Mouse (Mus musculus) MEL (cell line): ENCODE results near the gene Kcnk1. TPM values are rescaled to one million over a fixed set of nuclear protein-coding genes. Genes with fewer than 3 reads are reported as not detected.
A peak's percentile ranks its signal among the peaks of the same experiment; 100 is the strongest.

ENCODE experiments used
- DNase-seq: peaks from one replicate; pipeline ENCODE4 v3.0.0; 2011; ENCODE audit warnings: low read depth, low spot score
- H3K27ac ChIP-seq: 2 replicates; pipeline ENCODE4 v1.5.1; 2012; ENCODE audit warnings: low read depth, mild to moderate bottlenecking, control low read depth, low read length, moderate library complexity; ENCODE audit not compliant: control insufficient read depth
- H3K27me3 ChIP-seq, 2 experiments: fragments of 150-350 bp in 1 of 2; sonication (generic) in 1 of 2; 2 replicates each; pipeline ENCODE4 v1.6.1; 2012; ENCODE audit warnings: low read length in 2 of 2, mild to moderate bottlenecking in 2 of 2, improper control_type of control experiment in 1 of 2, moderate library complexity in 1 of 2; ENCODE audit not compliant: insufficient read depth in 2 of 2, control insufficient read depth in 1 of 2
- H3K36me3 ChIP-seq, 2 experiments: 2 replicates each; pipeline ENCODE4 v1.6.1; 2012 to 2014; ENCODE audit warnings: low read length in 2 of 2, improper control_type of control experiment in 1 of 2, inconsistent platforms in 1 of 2, mild to moderate bottlenecking in 1 of 2; ENCODE audit not compliant: insufficient read depth in 2 of 2, control insufficient read depth in 1 of 2
- H3K4me1 ChIP-seq, 2 experiments: fragments of 150-350 bp in 1 of 2; sonication (generic) in 1 of 2; 2 replicates each; pipeline ENCODE4 v1.6.1; 2012; ENCODE audit warnings: low read length in 2 of 2, improper control_type of control experiment in 1 of 2, mild to moderate bottlenecking in 1 of 2; ENCODE audit not compliant: insufficient read depth in 2 of 2, control insufficient read depth in 1 of 2
- H3K4me3 ChIP-seq, 2 experiments: fragments of 150-350 bp in 1 of 2; sonication (generic) in 1 of 2; 2 replicates each; pipeline ENCODE4 v1.5.1; 2012; ENCODE audit warnings: low read depth in 2 of 2, low read length in 2 of 2, mild to moderate bottlenecking in 2 of 2, moderate library complexity in 2 of 2, control low read depth in 1 of 2, improper control_type of control experiment in 1 of 2; ENCODE audit not compliant: control insufficient read depth in 1 of 2, insufficient read depth in 1 of 2
- H3K79me2 ChIP-seq: 2 replicates; pipeline ENCODE4 v1.6.1; 2012; ENCODE audit warnings: mild to moderate bottlenecking, low read length, moderate library complexity; ENCODE audit not compliant: control insufficient read depth, poor library complexity, insufficient read depth
- H3K9ac ChIP-seq: 2 replicates; pipeline ENCODE4 v1.6.1; 2012; ENCODE audit warnings: low read depth, mild to moderate bottlenecking, control low read depth, low read length, moderate library complexity; ENCODE audit not compliant: control insufficient read depth, poor library complexity, severe bottlenecking
- H3K9me3 ChIP-seq: fragments of 150-350 bp; sonication (generic); replicated peaks from 2 replicates; pipeline ENCODE4 v1.6.1; 2012; ENCODE audit warnings: mild to moderate bottlenecking, low read length, improper control_type of control experiment, moderate library complexity; ENCODE audit not compliant: insufficient read depth
- CTCF ChIP-seq, 3 experiments: IDR thresholded peaks in 2 of 3; conservative IDR thresholded peaks in 1 of 3; 2 replicates each; pipeline ENCODE4 v1.5.1; 2011 to 2012; ENCODE audit warnings: low read length in 3 of 3, low read depth in 2 of 3, mild to moderate bottlenecking in 2 of 3, improper control_type of control experiment in 1 of 3, inconsistent platforms in 1 of 3, mixed read lengths in 1 of 3, moderate library complexity in 1 of 3; ENCODE audit not compliant: control insufficient read depth in 1 of 3, insufficient read depth in 1 of 3, poor library complexity in 1 of 3, severe bottlenecking in 1 of 3
- ELF1 ChIP-seq: IDR thresholded peaks from 2 replicates; pipeline ENCODE4 v1.6.1; 2014; ENCODE audit warnings: low read depth, mild to moderate bottlenecking, inconsistent platforms, low read length, improper control_type of control experiment, moderate library complexity
- GATA1 ChIP-seq: IDR thresholded peaks from 2 replicates; pipeline ENCODE4 v1.6.1; 2011; ENCODE audit warnings: low read depth, low read length, improper control_type of control experiment
- MAX ChIP-seq: IDR thresholded peaks from 2 replicates; pipeline ENCODE4 v1.6.1; 2011; ENCODE audit warnings: low read length, improper control_type of control experiment
- NRF1 ChIP-seq: IDR thresholded peaks from 2 replicates; pipeline ENCODE4 v1.6.1; 2014; ENCODE audit warnings: low read depth, mild to moderate bottlenecking, inconsistent platforms, low read length, improper control_type of control experiment, moderate library complexity; ENCODE audit not compliant: poor library complexity, insufficient read depth, severe bottlenecking
- POLR2AphosphoS2 ChIP-seq: IDR thresholded peaks from 2 replicates; pipeline ENCODE4 v1.6.1; 2011; ENCODE audit warnings: low read length, improper control_type of control experiment
- POLR2AphosphoS5 ChIP-seq: IDR thresholded peaks from 2 replicates; pipeline ENCODE4 v1.6.1; 2012; ENCODE audit warnings: low read depth, borderline replicate concordance, mild to moderate bottlenecking, inconsistent platforms, low read length, moderate library complexity, mixed read lengths
- RAD21 ChIP-seq: IDR thresholded peaks from 2 replicates; pipeline ENCODE4 v1.6.1; 2011; ENCODE audit warnings: mild to moderate bottlenecking, low read depth, low read length, improper control_type of control experiment
- SMC3 ChIP-seq: IDR thresholded peaks from 2 replicates; pipeline ENCODE4 v1.6.1; 2011; ENCODE audit warnings: low read depth, low read length, improper control_type of control experiment
- TAL1 ChIP-seq: IDR thresholded peaks from 2 replicates; pipeline ENCODE4 v1.6.1; 2012; ENCODE audit warnings: mild to moderate bottlenecking, inconsistent platforms, low read length, moderate library complexity, mixed read lengths
- TBP ChIP-seq: IDR thresholded peaks from 2 replicates; pipeline ENCODE4 v1.8.0; 2011; ENCODE audit warnings: low read depth, low read length, improper control_type of control experiment
- UBTF ChIP-seq: IDR thresholded peaks from 2 replicates; pipeline ENCODE4 v1.6.1; 2012; ENCODE audit warnings: low read depth, mild to moderate bottlenecking, inconsistent platforms, low read length, improper control_type of control experiment, moderate library complexity, borderline replicate concordance; ENCODE audit not compliant: insufficient read depth
- USF1 ChIP-seq: IDR thresholded peaks from 2 replicates; pipeline ENCODE4 v1.6.1; 2014; ENCODE audit warnings: low read depth, mild to moderate bottlenecking, inconsistent platforms, low read length, improper control_type of control experiment, moderate library complexity
- ZC3H11A ChIP-seq: IDR thresholded peaks from 2 replicates; pipeline ENCODE4 v1.6.1; 2012; ENCODE audit warnings: low read depth, mild to moderate bottlenecking, inconsistent platforms, low read length, improper control_type of control experiment
- polyA plus RNA-seq, 2 experiments: library from polyadenylated mRNA; stranded (reverse) in 1 of 2; unstranded in 1 of 2; fragments of >175 nt in 1 of 2; fragments of >200 nt in 1 of 2; gene quantifications; 2 replicates each; pipeline versions ENCODE4 v1.2.1 to v1.2.4; 2012; ENCODE audit warnings: low replicate concordance in 2 of 2, low read depth in 1 of 2; ENCODE audit not compliant: insufficient read length in 2 of 2, insufficient read depth in 1 of 2, missing spikeins in 1 of 2
- total RNA-seq: library from RNA; depleted of rRNA; stranded (reverse); fragments of 300-350 nt; gene quantifications from 2 replicates; pipeline ENCODE4 v1.2.3, GENCODE M21; 2012; rRNA removed

Kcnk1 gene
- total and polyA plus RNA-seq, 3 experiments, result not detected

DNA sequence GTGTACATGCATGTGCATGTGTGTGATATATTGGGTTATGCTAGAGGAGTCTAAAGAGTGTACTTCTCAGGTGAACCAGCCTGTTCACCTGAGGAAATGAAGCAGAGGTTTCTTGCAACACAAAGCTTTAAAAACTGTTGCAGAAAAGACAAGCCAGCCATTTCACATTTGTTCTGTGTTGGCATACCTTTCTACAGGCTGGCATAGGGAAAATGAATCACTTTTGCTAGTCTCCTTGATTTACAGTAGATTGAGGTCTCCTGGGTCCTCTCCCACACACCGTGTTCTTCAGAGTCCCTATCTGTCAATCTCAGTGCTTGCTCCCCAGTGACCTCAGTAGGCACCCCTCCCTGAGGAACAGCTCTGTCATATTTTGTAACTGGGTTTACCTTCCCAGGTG is 79.1 kb downstream of the Kcnk1 start:
- no peaks in the 10 kb centered on the region for H3K4me1 ChIP-seq
- no peaks in the 10 kb centered on the region for H3K27me3 ChIP-seq
- no peak for DNase-seq
- H3K9ac ChIP-seq, result no peak overlapping the region
- H3K27ac ChIP-seq, result no peak overlapping the region
- no peaks in the 10 kb centered on the region for H3K9me3 ChIP-seq
- TF ChIP-seq ZC3H11A (no peak), ELF1 (no peak), UBTF (no peak), TAL1 (no peak), USF1 (no peak), TBP (no peak), POLR2AphosphoS5 (no peak), NRF1 (no peak), POLR2AphosphoS2 (no peak), MAX (no peak), CTCF (IDR thresholded peaks at IDR 0.05 in 2 of 3, conservative IDR thresholded peaks at IDR 0.05 in 1 of 3; ENCODE audit: control insufficient read depth in 1 of 3, insufficient read depth in 1 of 3, low read depth in 2 of 3, low read length in 3 of 3, poor library complexity in 1 of 3, severe bottlenecking in 1 of 3) (no peak)
- TF ChIP-seq, all 39 proteins: peak for 0
- no peaks in the 10 kb centered on the region for H3K36me3 ChIP-seq
- no peaks in the 10 kb centered on the region for H3K79me2 ChIP-seq
- H3K4me3 ChIP-seq, result no peak overlapping the region

DNA sequence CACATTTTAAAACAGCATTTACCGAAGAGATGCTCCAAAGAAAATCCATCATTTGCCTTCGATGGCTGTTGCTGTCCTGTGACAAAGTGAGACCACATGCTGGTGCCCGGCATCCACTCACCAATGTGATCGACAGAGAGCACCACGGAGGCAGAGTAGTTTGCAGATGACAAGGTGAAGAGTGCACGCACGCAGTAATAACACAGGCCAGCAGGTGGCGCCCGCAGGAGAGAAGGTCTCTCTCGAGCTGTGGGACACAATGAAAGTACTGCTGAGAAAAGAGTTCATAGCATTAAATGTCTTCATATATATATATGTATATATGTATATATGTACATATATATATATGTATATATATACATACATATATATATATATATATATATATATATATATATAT is 80.4 kb downstream of the Kcnk1 start:
- H3K79me2 ChIP-seq, result no peaks in the 10 kb centered on the region
- H3K27ac ChIP-seq, result no peak overlapping the region
- DNase-seq, result peak; percentile 34
- TF ChIP-seq SMC3, result peak; percentile 57
- TF ChIP-seq CTCF (IDR thresholded peaks at IDR 0.05 in 2 of 3, conservative IDR thresholded peaks at IDR 0.05 in 1 of 3; ENCODE audit: control insufficient read depth in 1 of 3, insufficient read depth in 1 of 3, low read depth in 2 of 3, low read length in 3 of 3, poor library complexity in 1 of 3, severe bottlenecking in 1 of 3), result peak; percentile 49 to 79 (median 58)
- no peak for TF ChIP-seq MAX
- no peak for TF ChIP-seq GATA1
- TF ChIP-seq RAD21, result peak; percentile 12
- H3K4me1 ChIP-seq, result no peaks in the 10 kb centered on the region
- H3K36me3 ChIP-seq, result no peaks in the 10 kb centered on the region
- no peaks in the 10 kb centered on the region for H3K27me3 ChIP-seq
- H3K9ac ChIP-seq, result no peak overlapping the region
- no peak overlapping the region for H3K4me3 ChIP-seq
- H3K9me3 ChIP-seq, result no peaks in the 10 kb centered on the region

Other genes with a start within 250 kb of the Kcnk1 start
- gene Pcnx2, start 96.9 kb upstream of the Kcnk1 start, total RNA-seq, result not detected in 2 replicates
- under 1 TPM in 1 of 2 experiments, not detected in 1; 0.04 TPM for gene Pcnx2, start 96.9 kb upstream of the Kcnk1 start, polyA plus RNA-seq
- not detected in 2 replicates for gene Map3k21, start 84.7 kb upstream of the Kcnk1 start, total RNA-seq
- gene Map3k21, start 84.7 kb upstream of the Kcnk1 start, polyA plus RNA-seq, result not detected